In the genomic region with DNA sequence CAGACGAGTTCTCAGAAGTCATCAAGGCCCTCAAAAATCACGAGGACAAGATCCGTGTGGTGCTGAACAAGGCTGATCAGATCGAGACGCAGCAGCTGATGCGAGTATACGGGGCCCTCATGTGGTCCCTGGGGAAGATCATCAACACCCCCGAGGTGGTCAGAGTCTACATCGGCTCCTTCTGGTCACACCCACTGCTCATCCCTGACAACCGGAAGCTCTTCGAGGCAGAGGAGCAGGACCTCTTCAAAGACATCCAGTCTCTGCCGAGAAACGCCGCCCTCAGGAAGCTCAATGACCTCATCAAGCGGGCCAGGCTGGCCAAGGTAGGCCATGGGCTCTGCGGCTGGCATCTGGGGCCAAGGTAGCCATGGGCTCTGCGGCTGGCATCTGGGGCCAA, we compare ENCODE assay signal across 21 mouse cellular contexts.
"Had no signal": no experiment of that assay in that cellular context is flagged by ENCODE, and none has a peak within 500 bp of the region (broad histone marks: within the 10 kb centered on the region; RNA-seq: fewer than 3 reads in every experiment).

No protein-coding gene starts in this region.

- H3K27me3 ChIP-seq: kidney, embryonic 15.5 days; megakaryocyte, embryonic 14.5 days; midbrain, embryonic 13.5 days; neural tube, embryonic 13.5 days had no signal

- ATAC-seq: lung, postnatal 0 days; midbrain, embryonic 13.5 days; midbrain, embryonic 16.5 days had no signal

- H3K4me1 ChIP-seq: midbrain, embryonic 13.5 days; neural tube, embryonic 13.5 days had no signal

- DNase-seq: kidney, adult 11 months; kidney, adult 8-10 months; kidney, postnatal 10 days; kidney, postnatal 4 days; layer of hippocampus, adult 9-11 months; layer of hippocampus, postnatal 36 days; lung, embryonic 14.5 days; retina, postnatal 1 day; right cerebral cortex, postnatal 25 days; thymus, postnatal 25 days had no signal

- H3K27ac ChIP-seq: kidney, embryonic 15.5 days; left cerebral cortex, adult 2 months; midbrain, embryonic 10.5 days; midbrain, embryonic 13.5 days; neural tube, embryonic 13.5 days; stomach, postnatal 0 days had no signal

- H3K9ac ChIP-seq: kidney, embryonic 15.5 days; lung, embryonic 14.5 days; midbrain, embryonic 13.5 days; neural tube, embryonic 13.5 days had no signal

- H3K4me2 ChIP-seq: kidney, embryonic 15.5 days; liver, embryonic 11.5 days; lung, embryonic 14.5 days; midbrain, embryonic 13.5 days; neural tube, embryonic 13.5 days had no signal

- H3K4me3 ChIP-seq: kidney, embryonic 15.5 days; left cerebral cortex, adult 2 months; megakaryocyte, embryonic 14.5 days; midbrain, embryonic 10.5 days; midbrain, embryonic 13.5 days; myocyte; neural tube, embryonic 13.5 days had no signal

- H3K9me3 ChIP-seq: kidney, embryonic 15.5 days; megakaryocyte, embryonic 14.5 days; midbrain, embryonic 10.5 days; midbrain, embryonic 13.5 days; neural tube, embryonic 13.5 days had no signal
